Mouse (Mus musculus) kidney, embryonic 15.5 days (tissue): ENCODE results near the gene Gabpb2. TPM values are rescaled to one million over a fixed set of nuclear protein-coding genes. Genes with fewer than 3 reads are reported as not detected.

Experiments used
- ATAC-seq: fragments of 200-750 bp; cut with Nextera tagmentation; replicated peaks from 2 replicates; pipeline ENCODE4 v1.8.0; 2017; ENCODE audit warnings: moderate TSS enrichment; ENCODE audit not compliant: low FRiP score
- H3K27ac ChIP-seq: fragments of 300-500 bp; sonication (generic); 2 replicates; pipeline ENCODE4 v1.5.1; 2015; ENCODE audit warnings: mild to moderate bottlenecking, inconsistent platforms
- H3K27me3 ChIP-seq: fragments of 300-500 bp; sonication (generic); 2 replicates; pipeline ENCODE4 v1.6.1; 2015; ENCODE audit warnings: inconsistent platforms
- H3K36me3 ChIP-seq: fragments of 300-500 bp; sonication (generic); 2 replicates; pipeline ENCODE4 v1.6.1; 2015; ENCODE audit warnings: inconsistent platforms
- H3K4me1 ChIP-seq: fragments of 300-500 bp; sonication (generic); 2 replicates; pipeline ENCODE4 v1.6.1; 2015; ENCODE audit warnings: inconsistent platforms
- H3K4me2 ChIP-seq: fragments of 300-500 bp; sonication (generic); 2 replicates; pipeline ENCODE4 v1.6.1; 2015; ENCODE audit warnings: moderate library complexity, mild to moderate bottlenecking, inconsistent platforms
- H3K4me3 ChIP-seq: fragments of 300-500 bp; sonication (generic); replicated peaks from 2 replicates; pipeline ENCODE4 v1.5.1; 2015; ENCODE audit warnings: mild to moderate bottlenecking, inconsistent platforms
- H3K9ac ChIP-seq: fragments of 300-500 bp; sonication (generic); 2 replicates; pipeline ENCODE4 v1.6.1; 2015; ENCODE audit warnings: mild to moderate bottlenecking, inconsistent platforms
- H3K9me3 ChIP-seq: fragments of 300-500 bp; sonication (generic); replicated peaks from 2 replicates; pipeline ENCODE4 v1.6.1; 2016; ENCODE audit warnings: inconsistent platforms
- WGBS: fragments of 180-500 bp; shearing (Covaris S2); methylation state at CpG from one replicate; pipeline ENCODE4 v1.1.7; 2015; ENCODE audit warnings: mixed read lengths; 5-methylcytosine and 5-hydroxymethylcytosine counted together
- polyA plus RNA-seq: library from polyadenylated mRNA; unstranded; fragments of >200 nt; fragmentation: Nextera tagmentation; extraction: Ambion mirVana; gene quantifications from 2 replicates; pipeline ENCODE4 v1.2.1, GENCODE M21; 2015

The Gabpb2 gene
- 10.0 and 10.6 TPM in 2 replicates for polyA plus RNA-seq

GRCm38 (mm10) chr3:95217255-95218134, at the start of gene Gabpb2:
Gene Gabpb2, minus strand, starts transcription at chr3:95217916.
- H3K4me3 ChIP-seq, result peak within 1 kb of the TSS; percentile 87
- ATAC-seq, result peak; percentile 93

GRCm38 (mm10) chr3:95266052-95266451, 48.3 kb upstream of the Gabpb2 start:
- H3K4me2 ChIP-seq, result no peak overlapping the region
- peaks cover 67% of the 10 kb centered on the region for H3K36me3 ChIP-seq
- H3K4me1 ChIP-seq, result peaks cover 12% of the 10 kb centered on the region; the same call in 1 of the 2 replicates
- no peak overlapping the region for H3K27ac ChIP-seq
- no peak overlapping the region for H3K4me3 ChIP-seq
- ATAC-seq, result no peak
- H3K27me3 ChIP-seq, result no peaks in the 10 kb centered on the region
- no peaks in the 10 kb centered on the region for H3K9me3 ChIP-seq
- no peak overlapping the region for H3K9ac ChIP-seq
- 93% methylated on average over 3 of the region's 3 CpGs for WGBS

More at GRCm38 (mm10) chr3:95217255-95218134, at the start of gene Gabpb2:
- Histone ChIP-seq H3K27ac (peak within 1 kb of the TSS; percentile 100), H3K36me3 (peaks cover 57% of the 10 kb centered on the region), H3K4me1 (peaks cover 17% of the 10 kb centered on the region), H3K4me2 (peak within 1 kb of the TSS; percentile 69), H3K9me3 (no peaks in the 10 kb centered on the region), H3K27me3 (no peaks in the 10 kb centered on the region), H3K9ac (peak within 1 kb of the TSS; percentile 93)
- under 1% methylated on average over 56 of the region's 56 CpGs for WGBS

- peaks cover 9% of the 10 kb centered on the region; the same call in 1 of the 2 replicates for H3K4me1 ChIP-seq
- peaks cover 78% of the 10 kb centered on the region for H3K36me3 ChIP-seq
- WGBS, result 71% methylated on average over 1 of the region's 1 CpGs
- no peak overlapping the region for H3K9ac ChIP-seq
- no peak overlapping the region for H3K4me2 ChIP-seq
- H3K9me3 ChIP-seq, result no peaks in the 10 kb centered on the region
- no peak overlapping the region for H3K27ac ChIP-seq
- no peak overlapping the region for H3K4me3 ChIP-seq
- H3K27me3 ChIP-seq, result no peaks in the 10 kb centered on the region
- ATAC-seq, result no peak
Observed at GRCm38 (mm10) chr3:95264724-95265123, 47.0 kb upstream of the Gabpb2 start.

GRCm38 (mm10) chr3:95263089-95263739, 45.5 kb upstream of the Gabpb2 start:
- peak; percentile 85 for ATAC-seq
- no peak overlapping the region for H3K27ac ChIP-seq
- H3K4me1 ChIP-seq, result 0 out of 2 replicates have a peak, but pooled peaks cover 2% of the 10 kb centered on the region
- H3K36me3 ChIP-seq, result peaks cover 92% of the 10 kb centered on the region
- no peaks in the 10 kb centered on the region for H3K27me3 ChIP-seq
- no peak overlapping the region for H3K4me3 ChIP-seq
- H3K4me2 ChIP-seq, result no peak overlapping the region
- 42% methylated on average over 11 of the region's 11 CpGs for WGBS
- H3K9me3 ChIP-seq, result no peaks in the 10 kb centered on the region
- no peak overlapping the region for H3K9ac ChIP-seq

- H3K27ac ChIP-seq, result no peak overlapping the region
- peaks cover 92% of the 10 kb centered on the region for H3K36me3 ChIP-seq
- H3K4me1 ChIP-seq, result 0 out of 2 replicates have a peak, but pooled peaks cover 2% of the 10 kb centered on the region
- H3K27me3 ChIP-seq, result no peaks in the 10 kb centered on the region
- H3K4me2 ChIP-seq, result no peak overlapping the region
- H3K9me3 ChIP-seq, result no peaks in the 10 kb centered on the region
- H3K9ac ChIP-seq, result no peak overlapping the region
- no peak for ATAC-seq
- H3K4me3 ChIP-seq, result no peak overlapping the region
- 90% methylated on average over 4 of the region's 4 CpGs for WGBS
Observed at GRCm38 (mm10) chr3:95261975-95262374, 44.3 kb upstream of the Gabpb2 start.

- no peak for ATAC-seq
- peaks cover 90% of the 10 kb centered on the region for H3K36me3 ChIP-seq
- no peak overlapping the region for H3K4me2 ChIP-seq
Observed at GRCm38 (mm10) chr3:95256931-95257330, 39.2 kb upstream of the Gabpb2 start.

GRCm38 (mm10) chr3:95250783-95251424, 33.2 kb upstream of the Gabpb2 start, which contains the start of gene Bnipl:
Gene Bnipl, minus strand, starts transcription at chr3:95251193.
- H3K36me3 ChIP-seq, result peaks cover 38% of the 10 kb centered on the region
- no peaks in the 10 kb centered on the region for H3K4me1 ChIP-seq
- no peaks in the 10 kb centered on the region for H3K9me3 ChIP-seq
- H3K27ac ChIP-seq, result 0 out of 2 replicates have a peak within 1 kb of the TSS, but pooled peaks have one; percentile 9
- H3K9ac ChIP-seq, result no peak within 1 kb of the TSS
- ATAC-seq, result no peak
- WGBS, result 48% methylated on average over 7 of the region's 7 CpGs
- H3K27me3 ChIP-seq, result no peaks in the 10 kb centered on the region
- peak within 1 kb of the TSS; percentile 7; the same call in 1 of the 2 replicates for H3K4me2 ChIP-seq
- H3K4me3 ChIP-seq, result no peak within 1 kb of the TSS

More at GRCm38 (mm10) chr3:95256931-95257330, 39.2 kb upstream of the Gabpb2 start:
- Histone ChIP-seq H3K9ac (no peak overlapping the region), H3K27me3 (no peaks in the 10 kb centered on the region), H3K4me1 (no peaks in the 10 kb centered on the region), H3K4me3 (no peak overlapping the region), H3K27ac (no peak overlapping the region), H3K9me3 (no peaks in the 10 kb centered on the region)
- 75% methylated on average over 5 of the region's 5 CpGs for WGBS

- no peak overlapping the region for H3K9ac ChIP-seq
- H3K4me1 ChIP-seq, result no peaks in the 10 kb centered on the region
- H3K27me3 ChIP-seq, result no peaks in the 10 kb centered on the region
- no peaks in the 10 kb centered on the region for H3K9me3 ChIP-seq
- peaks cover 36% of the 10 kb centered on the region for H3K36me3 ChIP-seq
- no peak overlapping the region for H3K4me2 ChIP-seq
- no peak overlapping the region for H3K27ac ChIP-seq
- WGBS, result 61% methylated on average over 5 of the region's 5 CpGs
- no peak for ATAC-seq
- H3K4me3 ChIP-seq, result no peak overlapping the region
Observed at GRCm38 (mm10) chr3:95250361-95250760, 32.6 kb upstream of the Gabpb2 start.

GRCm38 (mm10) chr3:95247660-95248336, 30.1 kb upstream of the Gabpb2 start:
- no peak overlapping the region for H3K4me2 ChIP-seq
- ATAC-seq, result no peak
- WGBS, result 61% methylated on average over 1 of the region's 1 CpGs

GRCm38 (mm10) chr3:95246465-95247231, 28.9 kb upstream of the Gabpb2 start:
- no peak for ATAC-seq
- H3K27ac ChIP-seq, result no peak overlapping the region
- 84% methylated on average over 5 of the region's 5 CpGs for WGBS
- H3K4me2 ChIP-seq, result no peak overlapping the region
- H3K36me3 ChIP-seq, result peaks cover 11% of the 10 kb centered on the region
- no peaks in the 10 kb centered on the region for H3K9me3 ChIP-seq
- no peak overlapping the region for H3K4me3 ChIP-seq
- no peaks in the 10 kb centered on the region for H3K27me3 ChIP-seq
- H3K4me1 ChIP-seq, result no peaks in the 10 kb centered on the region
- no peak overlapping the region for H3K9ac ChIP-seq

More at GRCm38 (mm10) chr3:95247660-95248336, 30.1 kb upstream of the Gabpb2 start:
- Histone ChIP-seq H3K27ac (no peak overlapping the region), H3K4me1 (no peaks in the 10 kb centered on the region), H3K9me3 (no peaks in the 10 kb centered on the region), H3K36me3 (peaks cover 17% of the 10 kb centered on the region), H3K27me3 (no peaks in the 10 kb centered on the region), H3K9ac (no peak overlapping the region), H3K4me3 (no peak overlapping the region)

- 69% methylated on average over 2 of the region's 2 CpGs for WGBS
- Histone ChIP-seq H3K9me3 (no peaks in the 10 kb centered on the region), H3K36me3 (peaks cover 12% of the 10 kb centered on the region), H3K4me2 (no peak overlapping the region), H3K27me3 (no peaks in the 10 kb centered on the region), H3K27ac (no peak overlapping the region), H3K4me1 (peaks cover 12% of the 10 kb centered on the region; the same call in 1 of the 2 replicates), H3K4me3 (no peak overlapping the region), H3K9ac (no peak overlapping the region)
- no peak for ATAC-seq
Observed at GRCm38 (mm10) chr3:95243086-95243485, 25.4 kb upstream of the Gabpb2 start.
